Mouse (Mus musculus) G1E (cell line): ENCODE data around the gene Fuz.

ENCODE experiments used
- CTCF ChIP-seq: IDR thresholded peaks from 2 replicates; pipeline ENCODE4 v1.5.1; 2012; ENCODE audit warnings: low read depth, low read length, inconsistent platforms, mixed read lengths
- GATA1 ChIP-seq: IDR thresholded peaks from 2 replicates; pipeline ENCODE4 v1.6.1; 2012; ENCODE audit warnings: borderline replicate concordance, low read length, inconsistent platforms, mixed read lengths
- GATA2 ChIP-seq: IDR thresholded peaks from 2 replicates; pipeline ENCODE4 v1.6.1; 2012; ENCODE audit warnings: low read depth, low read length, inconsistent platforms, borderline replicate concordance
- POLR2AphosphoS5 ChIP-seq: IDR thresholded peaks from 2 replicates; pipeline ENCODE4 v1.6.1; 2012; ENCODE audit warnings: low read depth, low read length, inconsistent platforms; ENCODE audit not compliant: insufficient replicate concordance

DNA sequence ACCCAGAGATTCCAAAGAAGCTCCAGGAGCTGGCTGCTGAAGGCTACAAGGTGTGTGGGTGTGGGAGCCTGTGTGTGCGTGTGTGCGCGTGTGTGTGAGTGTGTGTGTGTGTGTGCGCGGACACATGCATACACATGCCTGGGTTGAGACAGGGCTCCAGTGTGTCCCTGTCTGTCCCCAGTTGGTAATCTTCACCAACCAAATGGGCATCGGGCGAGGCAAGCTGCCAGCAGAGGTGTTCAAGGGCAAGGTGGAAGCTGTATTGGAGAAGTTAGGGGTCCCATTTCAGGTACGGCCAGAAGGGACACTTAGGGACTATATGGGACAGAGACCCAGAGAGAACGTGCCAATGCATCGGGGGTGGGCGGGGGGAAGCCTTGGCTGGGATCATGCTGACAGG lies 36.0 kb upstream of the Fuz start:
- TF ChIP-seq CTCF (no peak), POLR2AphosphoS5 (no peak), GATA1 (no peak), GATA2 (no peak)
